Mouse (Mus musculus) embryonic fibroblast, embryonic 13.5 days (primary cell): ENCODE measurements around the gene 9530053A07Rik. TPM values are rescaled to one million over a fixed set of nuclear protein-coding genes. Genes with fewer than 3 reads are reported as not detected.
A peak's percentile ranks its signal among the peaks of the same experiment; 100 is the strongest.

ENCODE experiments used
- H3K27ac ChIP-seq: 2 replicates; pipeline ENCODE4 v1.5.1; 2012; ENCODE audit warnings: low read length, control low read depth, inconsistent platforms; ENCODE audit not compliant: insufficient read depth
- H3K4me1 ChIP-seq: 2 replicates; pipeline ENCODE4 v1.6.1; 2011; ENCODE audit warnings: low read length; ENCODE audit not compliant: control insufficient read depth, insufficient read depth
- H3K4me3 ChIP-seq: 2 replicates; pipeline ENCODE4 v1.5.1; 2011; ENCODE audit warnings: mild to moderate bottlenecking, control low read depth, low read length; ENCODE audit not compliant: insufficient read depth
- CTCF ChIP-seq: IDR thresholded peaks from 2 replicates; pipeline ENCODE4 v1.5.1; 2011; ENCODE audit warnings: mild to moderate bottlenecking, control low read depth, low read length, moderate library complexity, borderline replicate concordance; ENCODE audit not compliant: insufficient read depth
- POLR2A ChIP-seq: IDR thresholded peaks from 2 replicates; pipeline ENCODE4 v1.6.1; 2011; ENCODE audit warnings: low read depth, mild to moderate bottlenecking, control low read depth, low read length, moderate library complexity
- polyA plus RNA-seq: library from polyadenylated mRNA; stranded (reverse); fragments of >200 nt; gene quantifications from 2 replicates; pipeline ENCODE4 v1.2.4, GENCODE M21; 2011; ENCODE audit warnings: low read depth; ENCODE audit not compliant: missing spikeins, insufficient read length

Gene 9530053A07Rik
- polyA plus RNA-seq, 1 experiment: not detected

DNA sequence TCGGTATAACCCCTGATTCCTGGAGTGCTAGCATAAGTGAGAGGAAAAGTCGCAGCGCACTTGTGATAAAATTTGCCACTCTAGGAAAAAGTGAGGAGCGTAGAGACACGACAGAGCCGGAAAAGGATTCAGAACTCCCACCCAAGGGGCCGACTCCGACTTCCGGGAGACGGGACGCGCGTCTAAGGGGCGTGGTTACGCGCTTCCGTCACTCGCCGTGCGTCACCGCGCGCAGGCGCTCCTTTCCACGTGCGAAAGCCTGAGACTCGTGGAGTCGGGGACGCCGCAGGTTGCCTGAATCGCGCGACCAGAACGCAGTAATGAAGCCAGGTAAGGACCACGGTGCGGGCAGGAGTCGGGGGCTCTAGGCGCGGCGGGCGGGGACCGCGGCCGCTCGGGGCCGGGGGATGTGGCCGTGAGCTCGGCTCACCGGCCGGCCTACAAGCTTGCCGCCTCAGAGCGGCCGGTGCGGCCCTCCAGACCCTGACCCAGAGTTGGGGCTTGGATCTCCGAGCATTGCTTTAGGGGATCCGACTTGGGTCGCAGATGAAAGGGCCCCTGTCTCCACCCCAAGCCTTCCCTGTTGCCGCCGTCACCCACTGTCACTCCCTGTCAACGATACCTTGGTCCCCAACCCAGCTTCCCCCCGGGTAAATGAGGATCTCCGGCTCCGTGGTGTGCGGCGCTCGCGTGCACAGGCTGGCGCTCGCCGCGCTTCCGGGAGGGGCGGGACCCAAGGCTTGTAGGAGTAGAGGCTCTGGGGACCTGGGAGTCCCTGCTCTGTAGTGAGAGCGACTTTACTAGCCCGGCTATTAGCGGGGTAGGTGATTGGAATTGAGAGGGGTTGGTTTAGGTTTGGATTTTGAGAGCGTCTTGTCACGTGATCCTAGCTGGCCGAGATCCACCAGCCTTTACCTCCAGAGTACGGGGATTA, 40.5 kb downstream of the 9530053A07Rik start, which contains the start of gene Fbl:
Gene Fbl (plus strand): TSS at position 222 of the 934 bp plus-strand sequence.
- peak; percentile 86 for TF ChIP-seq POLR2A
- TF ChIP-seq CTCF: no peak
- peak within 1 kb of the TSS; percentile 58 for H3K27ac ChIP-seq
- H3K4me1 ChIP-seq: peaks cover 7% of the 10 kb centered on the region; the same call in 1 of the 2 replicates
- peak within 1 kb of the TSS; percentile 87 for H3K4me3 ChIP-seq

DNA sequence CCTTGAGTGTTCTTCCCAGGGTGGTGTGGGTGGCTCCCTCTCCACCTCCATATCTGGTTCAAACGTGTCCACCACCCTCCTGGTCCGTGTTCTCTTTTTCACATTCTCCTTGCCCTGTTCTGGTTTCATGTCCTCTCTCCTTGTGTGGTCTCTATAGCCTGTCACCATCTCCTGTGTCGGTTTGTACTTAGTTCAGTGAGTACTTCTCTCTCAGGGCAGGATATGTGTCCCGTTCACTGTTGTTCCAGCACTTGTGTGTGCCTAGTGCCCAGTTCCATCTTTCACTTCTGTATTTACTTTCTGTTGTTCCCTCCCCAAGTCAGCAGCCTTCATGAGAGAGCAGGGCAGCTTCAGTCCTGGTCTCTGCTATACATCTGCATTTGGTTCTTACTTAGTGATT, 46.1 kb downstream of the 9530053A07Rik start:
- no peaks in the 10 kb centered on the region for H3K4me1 ChIP-seq
- no peak overlapping the region for H3K27ac ChIP-seq
- no peak overlapping the region for H3K4me3 ChIP-seq
- TF ChIP-seq POLR2A (no peak), CTCF (no peak)

DNA sequence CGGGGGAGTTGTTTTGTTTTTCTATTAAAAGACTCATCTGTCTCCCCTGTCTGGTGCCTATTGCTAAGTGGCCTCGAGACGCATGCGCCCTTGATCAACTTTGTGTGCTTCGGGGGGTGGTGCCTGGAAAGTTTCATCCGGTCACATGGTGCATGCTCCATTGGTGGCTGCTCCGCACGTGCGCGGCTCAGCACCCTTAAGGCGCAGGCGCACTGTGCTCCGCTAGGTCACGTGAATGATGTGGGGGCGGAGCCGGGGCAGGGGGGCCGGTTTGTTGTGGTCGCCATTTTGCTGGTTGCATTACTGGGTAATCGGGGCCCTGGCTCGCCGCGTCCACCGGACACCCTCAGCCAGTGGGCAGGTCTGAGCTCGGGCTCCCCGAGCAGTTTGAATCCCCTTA, 50.0 kb downstream of the 9530053A07Rik start, which contains the start of gene Dyrk1b:
Gene Dyrk1b (plus strand): TSS at position 242 of the 400 bp plus-strand sequence.
- TF ChIP-seq POLR2A: peak; percentile 40
- no peak for TF ChIP-seq CTCF
- peak within 1 kb of the TSS; percentile 79 for H3K4me3 ChIP-seq
- H3K4me1 ChIP-seq: peaks cover 2% of the 10 kb centered on the region; the same call in 1 of the 2 replicates
- H3K27ac ChIP-seq: peak within 1 kb of the TSS; percentile 33

DNA sequence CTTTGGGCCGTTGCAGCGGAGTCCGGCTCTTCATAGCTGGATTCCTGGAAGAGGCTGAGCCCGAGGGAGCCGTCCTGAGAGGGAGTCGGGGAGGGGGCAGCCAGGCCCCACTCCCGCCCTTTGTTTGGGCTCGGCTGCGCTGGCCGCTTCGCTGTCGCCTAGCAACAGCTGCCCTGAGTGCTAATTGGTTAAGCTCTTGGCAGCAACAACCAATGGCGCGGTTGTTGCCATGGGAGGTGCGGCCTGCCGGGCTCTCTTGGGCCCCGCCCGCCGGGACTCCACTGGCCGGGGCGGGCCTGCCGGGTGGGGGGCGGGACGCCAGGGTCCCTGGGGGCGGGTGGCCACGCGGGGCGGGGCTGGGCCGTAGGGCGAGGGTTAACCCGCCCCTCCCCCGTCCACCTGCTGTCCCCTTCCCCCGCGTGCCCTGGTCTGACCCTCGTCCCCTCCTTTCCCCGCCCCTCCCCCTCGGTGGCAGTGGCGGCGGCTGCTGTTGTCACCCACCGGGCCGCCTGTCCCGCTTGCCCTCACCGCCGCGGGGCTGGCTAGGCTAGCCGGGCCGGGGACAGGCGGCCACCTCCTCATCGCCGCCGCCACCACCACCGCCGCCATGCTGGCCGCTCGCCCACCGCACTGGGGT, 50.6 kb downstream of the 9530053A07Rik start:
- H3K27ac ChIP-seq: peak overlapping the region; percentile 33
- TF ChIP-seq POLR2A (no peak), CTCF (no peak)
- H3K4me3 ChIP-seq: peak overlapping the region; percentile 79
- peaks cover 2% of the 10 kb centered on the region; the same call in 1 of the 2 replicates for H3K4me1 ChIP-seq

DNA sequence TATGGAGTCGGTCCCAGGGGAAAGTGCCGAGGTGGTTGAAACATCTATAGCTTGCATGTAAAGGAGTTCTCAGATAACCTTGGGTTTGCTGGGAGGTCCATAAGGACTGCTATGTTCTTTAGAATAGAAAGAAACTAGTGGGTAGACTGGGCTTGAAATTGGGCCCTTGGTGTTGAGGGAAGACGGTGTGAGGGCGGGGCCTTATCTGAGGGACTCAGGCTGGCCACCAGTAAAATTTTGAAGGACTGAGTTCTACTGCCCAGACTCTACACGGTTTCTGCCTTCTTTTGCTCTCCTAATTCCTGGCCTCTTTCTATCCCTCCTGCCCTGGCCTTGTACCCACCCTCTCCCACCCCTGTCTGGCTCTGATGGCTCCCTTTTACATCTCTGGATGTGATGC, 51.6 kb downstream of the 9530053A07Rik start:
- Histone ChIP-seq H3K4me3 (peak overlapping the region; percentile 67; the same call in 1 of the 2 replicates), H3K27ac (0 out of 2 replicates have a peak overlapping the region, but pooled peaks have one; percentile 4), H3K4me1 (peaks cover 2% of the 10 kb centered on the region; the same call in 1 of the 2 replicates)
- TF ChIP-seq CTCF (no peak), POLR2A (no peak)

DNA sequence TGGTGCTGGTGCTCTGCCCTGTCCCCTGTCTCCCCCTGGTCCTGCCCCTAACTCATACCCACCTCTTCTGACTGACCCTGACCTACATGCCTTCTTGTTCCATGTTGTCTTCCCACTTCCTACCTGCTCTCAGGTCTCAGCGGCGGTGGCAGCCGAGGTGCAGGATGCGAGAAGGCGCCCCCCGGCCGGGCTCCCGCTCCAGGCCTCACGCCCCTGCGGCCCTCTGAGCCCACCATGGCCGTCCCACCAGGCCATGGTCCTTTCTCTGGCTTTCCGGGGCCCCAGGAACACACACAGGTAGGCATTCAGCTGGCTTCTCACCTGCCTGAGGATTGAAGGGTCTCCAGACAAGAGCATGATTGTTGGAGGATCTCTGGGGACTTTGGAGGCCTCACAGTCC, 52.1 kb downstream of the 9530053A07Rik start:
- Histone ChIP-seq H3K4me3 (no peak overlapping the region), H3K27ac (no peak overlapping the region)
- TF ChIP-seq POLR2A (no peak), CTCF (no peak)

DNA sequence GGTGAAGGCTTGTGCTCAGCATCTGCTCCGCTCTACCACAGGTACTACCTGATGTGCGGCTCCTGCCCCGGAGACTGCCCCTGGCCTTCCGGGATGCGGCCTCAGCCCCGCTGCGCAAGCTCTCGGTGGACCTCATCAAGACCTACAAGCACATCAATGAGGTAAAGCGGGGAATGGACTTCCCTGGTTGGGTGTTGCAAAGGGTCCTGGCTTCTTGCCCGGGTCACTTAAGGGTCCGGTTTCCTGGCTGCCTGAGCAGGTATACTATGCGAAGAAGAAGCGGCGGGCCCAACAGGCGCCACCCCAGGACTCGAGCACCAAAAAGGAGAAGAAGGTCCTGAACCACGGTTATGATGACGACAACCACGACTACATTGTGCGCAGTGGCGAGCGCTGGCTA, 53.1 kb downstream of the 9530053A07Rik start:
- Histone ChIP-seq H3K4me3 (no peak overlapping the region), H3K4me1 (peaks cover 2% of the 10 kb centered on the region; the same call in 1 of the 2 replicates), H3K27ac (no peak overlapping the region)
- TF ChIP-seq POLR2A (no peak), CTCF (no peak)

More for the DNA sequence above, 52.1 kb downstream of the 9530053A07Rik start:
- peaks cover 2% of the 10 kb centered on the region; the same call in 1 of the 2 replicates for H3K4me1 ChIP-seq

DNA sequence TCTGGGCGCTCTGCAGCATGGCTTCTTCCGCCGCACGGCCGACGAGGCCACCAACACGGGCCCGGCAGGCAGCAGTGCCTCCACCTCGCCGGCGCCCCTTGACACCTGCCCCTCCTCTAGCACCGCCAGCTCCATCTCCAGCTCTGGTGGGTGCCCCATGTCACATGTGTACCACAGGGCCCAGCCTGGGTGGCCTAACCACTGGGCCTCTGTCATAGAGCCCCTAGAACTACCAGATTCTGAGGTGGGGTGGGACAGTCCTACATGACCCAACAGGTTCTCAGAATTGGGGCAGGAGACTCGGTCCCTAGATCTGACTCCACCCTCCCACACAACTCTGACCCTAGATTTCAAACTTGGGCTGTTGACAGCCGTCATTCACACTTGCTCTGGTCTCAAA, 56.6 kb downstream of the 9530053A07Rik start:
- TF ChIP-seq CTCF (no peak), POLR2A (no peak)
- no peak overlapping the region for H3K4me3 ChIP-seq
- H3K27ac ChIP-seq: no peak overlapping the region
- no peaks in the 10 kb centered on the region for H3K4me1 ChIP-seq

DNA sequence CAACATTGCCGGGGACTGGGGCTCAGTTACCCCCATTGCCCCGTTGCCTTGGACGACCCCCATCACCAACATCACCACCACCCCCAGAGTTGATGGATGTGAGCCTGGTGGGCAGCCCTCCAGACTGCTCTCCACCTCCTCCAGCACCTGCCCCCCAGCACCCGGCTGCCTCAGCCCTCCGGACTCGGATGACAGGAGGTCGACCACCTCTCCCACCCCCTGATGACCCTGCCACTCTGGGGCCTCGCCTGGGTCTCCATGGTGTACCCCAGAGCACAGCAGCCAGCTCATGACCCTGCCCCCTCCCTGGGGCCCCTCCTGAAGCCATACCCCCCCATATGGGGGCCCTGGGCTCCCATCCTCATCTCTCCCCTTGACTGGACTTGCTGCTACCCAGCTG, 57.4 kb downstream of the 9530053A07Rik start:
- H3K4me3 ChIP-seq: no peak overlapping the region
- H3K4me1 ChIP-seq: no peaks in the 10 kb centered on the region
- H3K27ac ChIP-seq: no peak overlapping the region
- TF ChIP-seq CTCF: no peak
- no peak for TF ChIP-seq POLR2A
